Mouse (Mus musculus) ES-E14 (cell line): ENCODE measurements around the gene Nudt7.

Experiments
- CHD2 ChIP-seq: IDR thresholded peaks from 2 replicates; pipeline ENCODE4 v1.6.1; 2014; ENCODE audit warnings: mild to moderate bottlenecking, low read depth, low read length, inconsistent platforms
- MAFK ChIP-seq: IDR thresholded peaks from 2 replicates; pipeline ENCODE4 v1.6.1; 2014; ENCODE audit warnings: mild to moderate bottlenecking, low read depth, low read length, inconsistent platforms; ENCODE audit not compliant: insufficient read depth

GRCm38 (mm10) chr8:114142199-114142598, 8.8 kb downstream of the Nudt7 start:
- TF ChIP-seq MAFK (no peak), CHD2 (no peak)
